Mouse (Mus musculus) urinary bladder, postnatal 36 days (tissue): ENCODE data around the gene Fer.
A peak's percentile ranks its signal among the peaks of the same experiment; 100 is the strongest.
"Not testable (repeated sequence)": the region's sequence is repeated elsewhere in the genome, so short reads cannot be mapped to it uniquely, and the experiment has no call there.

Experiments
- DNase-seq, 2 experiments: peaks; one replicate each; pipeline ENCODE4 v3.0.0; 2022; ENCODE audit warnings: low spot score in 2 of 2, mixed read lengths in 1 of 2

Gene Fer

GRCm38 (mm10) chr17:63863012-63863630 is at the start of gene Fer:
Gene Fer, plus strand, starts transcription at chr17:63863062.
- no peak for DNase-seq

DNA sequence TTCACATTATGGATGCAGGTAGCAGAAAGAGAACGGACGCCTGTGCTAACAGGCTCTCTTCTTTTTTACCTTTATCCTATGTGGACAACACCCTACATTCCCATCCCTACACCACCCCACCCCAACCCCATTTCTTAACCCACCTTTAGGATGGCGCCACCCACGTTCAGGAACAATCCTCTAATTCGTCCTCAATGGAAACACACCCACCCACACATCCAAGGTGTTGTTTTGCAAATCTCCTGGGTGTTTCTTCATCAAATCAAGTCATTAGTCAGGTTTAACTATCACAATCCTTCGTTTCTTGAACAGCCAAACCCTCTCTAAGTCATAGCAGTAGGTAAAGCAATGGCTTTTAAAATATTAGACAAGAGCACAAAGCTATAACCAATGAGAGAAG is 49.3 kb upstream of the Fer start:
- DNase-seq = no peak

DNA sequence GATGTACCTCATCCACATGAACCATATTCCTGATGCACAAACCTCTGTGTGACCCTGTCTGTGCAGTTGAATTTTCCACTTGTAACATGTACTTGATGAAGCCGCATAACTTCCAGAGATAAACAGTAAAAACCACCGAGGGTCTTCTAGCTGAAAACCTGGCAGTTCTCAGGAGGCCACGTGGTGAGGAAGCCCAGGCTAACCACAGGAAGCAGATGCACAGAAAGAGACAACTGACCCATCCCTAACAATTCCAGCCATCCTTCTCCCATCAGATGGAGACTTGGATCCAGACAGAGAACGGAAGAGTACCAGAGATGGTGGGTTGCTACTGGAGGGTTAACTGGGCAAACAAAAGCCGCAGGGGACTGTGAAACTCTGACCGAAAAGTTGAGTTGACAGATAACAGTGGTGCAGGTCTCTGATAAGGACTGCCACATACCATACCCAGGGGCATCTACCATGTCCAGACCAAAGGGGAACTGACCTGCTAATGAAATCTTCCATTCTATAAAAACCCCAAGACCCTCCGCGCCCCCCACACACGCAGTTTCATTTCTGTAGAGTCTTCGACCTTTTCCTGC is 44.3 kb upstream of the Fer start:
- DNase-seq = no peak

DNA sequence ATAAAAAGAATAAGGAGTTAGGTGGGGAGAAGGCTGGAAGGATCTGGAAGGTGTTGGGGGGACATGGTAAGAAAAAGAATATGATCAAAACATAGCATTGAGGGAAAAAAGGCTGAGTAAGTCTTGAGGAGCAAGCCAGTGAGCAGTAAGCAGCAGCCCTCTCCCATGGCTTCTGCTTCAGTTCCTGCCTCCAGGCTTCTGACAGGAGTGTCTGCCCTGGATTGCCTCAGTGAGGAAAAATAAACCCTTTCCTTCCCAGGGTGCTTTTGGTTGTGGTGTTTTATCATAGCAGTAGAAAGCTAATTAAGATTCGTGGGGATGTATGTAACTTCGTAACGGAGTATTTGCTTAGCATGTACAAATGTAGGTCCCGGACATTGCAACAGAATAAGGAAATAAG is 38.7 kb upstream of the Fer start:
- DNase-seq = no peak

DNA sequence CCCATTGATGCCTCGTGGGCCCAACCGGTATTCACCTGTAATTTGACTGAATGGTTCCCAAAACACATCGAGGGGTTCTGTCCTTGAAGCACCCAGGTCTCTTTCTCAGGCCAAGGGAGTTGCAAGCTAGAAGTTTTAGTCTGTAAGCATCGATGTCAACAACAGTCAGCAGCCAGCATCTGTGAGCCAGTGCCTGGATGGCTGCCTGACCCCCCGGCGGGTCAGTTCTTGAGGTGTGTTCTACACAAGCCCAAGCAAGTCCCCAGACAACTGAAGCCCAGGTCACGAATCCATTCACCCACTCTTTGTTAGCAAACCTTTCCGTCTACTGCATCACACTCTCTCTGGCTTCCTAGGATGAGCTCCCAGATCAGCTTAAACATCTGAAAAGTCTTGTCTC is 36.7 kb upstream of the Fer start:
- DNase-seq = no peak

DNA sequence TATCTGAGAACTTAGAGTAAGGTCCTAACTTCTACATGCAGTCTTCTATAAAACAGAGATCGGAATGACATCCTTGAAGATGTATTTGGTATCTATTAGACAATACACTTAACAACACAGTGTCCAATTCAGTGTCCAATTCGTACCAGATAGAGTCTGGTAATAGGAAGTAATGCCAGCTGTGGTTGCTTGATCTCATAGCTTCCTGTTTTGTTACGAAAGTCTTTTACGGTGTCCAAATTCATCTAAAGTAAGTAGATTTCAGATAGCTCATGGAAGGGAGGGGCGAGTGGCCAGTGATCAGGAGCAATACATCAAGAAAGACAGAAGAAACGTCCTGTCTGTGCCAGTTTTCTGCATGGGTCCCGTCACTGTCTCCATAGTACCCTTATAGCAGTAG is 36.1 kb upstream of the Fer start:
- DNase-seq = no peak

DNA sequence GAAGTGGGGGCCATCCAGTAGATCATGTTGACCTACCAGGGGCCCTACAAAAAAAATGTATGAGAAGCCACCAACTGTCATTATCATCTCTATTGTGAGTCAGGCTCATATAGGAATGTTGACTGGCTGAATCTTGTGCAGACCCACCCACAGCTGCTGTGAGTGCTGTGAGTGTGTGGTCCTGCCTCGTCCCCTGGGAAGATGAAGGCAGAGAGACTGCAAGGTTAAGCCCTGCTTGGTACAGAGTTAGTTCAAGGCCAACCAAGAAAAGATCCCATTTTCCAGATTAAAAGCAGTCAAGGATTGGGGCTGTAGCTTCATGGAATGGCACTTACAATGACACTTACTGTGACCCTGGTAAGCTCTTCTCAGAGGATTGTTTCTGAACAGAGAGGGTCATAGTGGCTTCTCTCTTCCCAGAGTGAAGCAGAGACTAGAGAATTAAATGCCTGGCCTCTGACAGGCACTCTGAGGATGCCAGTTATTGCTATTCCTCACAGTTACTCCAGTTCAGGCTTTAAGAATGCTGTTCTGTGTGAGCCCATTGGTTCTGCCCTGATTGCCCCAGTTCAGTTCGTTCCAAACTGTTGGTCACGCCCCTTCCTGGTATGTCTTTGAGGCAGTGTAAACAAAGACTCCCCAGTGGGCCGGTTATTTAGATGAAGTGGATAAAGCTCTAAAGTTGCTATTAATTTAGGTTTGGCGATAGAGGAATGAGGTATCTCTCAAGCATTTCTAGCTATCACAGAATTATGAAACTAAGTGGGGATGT is 34.1 kb upstream of the Fer start:
- DNase-seq = no peak

DNA sequence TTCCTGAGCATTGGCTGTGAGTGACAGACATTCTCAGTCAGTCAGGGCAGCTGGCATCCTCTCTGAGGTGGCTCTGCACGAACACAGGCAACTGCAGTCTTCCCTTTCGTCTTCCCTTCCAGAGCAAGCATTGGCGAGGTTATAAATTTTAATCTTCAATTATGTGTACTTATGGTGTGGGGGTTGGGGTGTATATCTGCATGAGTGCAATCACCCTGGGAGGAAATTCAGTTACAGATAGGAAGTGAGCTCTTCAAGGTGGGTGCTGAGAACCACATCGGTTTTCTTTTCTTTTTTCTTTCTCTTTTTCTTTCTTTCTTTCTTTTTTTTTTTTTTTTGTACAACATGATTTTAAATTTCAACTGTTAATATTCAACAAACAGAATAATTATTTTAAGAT is 31.3 kb upstream of the Fer start:
- no peak for DNase-seq

GRCm38 (mm10) chr17:63836223-63836622 is 26.6 kb upstream of the Fer start:
- DNase-seq = no peak

GRCm38 (mm10) chr17:63836641-63837040 is 26.2 kb upstream of the Fer start:
- DNase-seq = no peak

GRCm38 (mm10) chr17:63838144-63838543 is 24.7 kb upstream of the Fer start:
- no peak for DNase-seq

- no peak for DNase-seq
Measured at GRCm38 (mm10) chr17:63839636-63840269, 23.1 kb upstream of the Fer start.

DNA sequence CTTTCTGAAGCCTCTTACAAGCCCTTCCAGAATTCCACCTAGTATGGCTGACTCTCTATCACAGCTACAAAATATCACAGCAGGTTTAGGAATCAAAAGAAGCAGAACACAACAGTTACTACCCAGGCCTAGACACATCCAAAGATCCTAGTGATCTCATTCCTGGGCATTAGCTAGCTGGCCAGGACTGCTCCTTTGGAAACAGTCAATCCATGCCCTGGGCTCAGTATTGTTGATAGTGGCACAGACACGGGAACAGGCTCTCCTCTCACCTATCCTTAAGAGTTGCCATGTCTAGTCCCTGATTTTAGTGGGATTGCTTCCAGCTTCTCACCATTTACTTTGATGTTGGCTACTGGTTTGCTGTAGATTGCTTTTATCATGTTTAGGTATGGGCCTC is 20.6 kb upstream of the Fer start:
- DNase-seq = no peak

- no peak for DNase-seq
Measured at GRCm38 (mm10) chr17:63844936-63845335, 17.9 kb upstream of the Fer start.

DNA sequence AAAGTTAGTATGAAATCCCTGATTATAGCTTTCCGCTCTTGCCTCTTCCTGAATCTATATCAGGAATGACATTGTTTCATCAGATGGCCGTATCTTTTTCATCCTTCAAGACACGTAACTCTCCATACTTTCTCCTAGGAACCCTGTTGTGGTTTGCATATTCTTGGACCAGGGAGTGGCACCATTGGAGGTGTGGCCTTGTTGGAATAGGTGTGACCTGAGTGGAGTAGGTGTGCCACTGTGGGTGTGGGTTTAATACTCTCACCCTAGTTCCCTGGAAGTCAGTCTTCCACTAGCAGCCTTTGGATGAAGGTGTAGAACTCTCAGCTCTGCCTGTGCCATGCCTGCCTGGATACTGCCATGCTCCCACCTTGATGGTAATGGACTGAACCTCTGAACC is 17.1 kb upstream of the Fer start:
- not testable (repeated sequence) for DNase-seq

DNA sequence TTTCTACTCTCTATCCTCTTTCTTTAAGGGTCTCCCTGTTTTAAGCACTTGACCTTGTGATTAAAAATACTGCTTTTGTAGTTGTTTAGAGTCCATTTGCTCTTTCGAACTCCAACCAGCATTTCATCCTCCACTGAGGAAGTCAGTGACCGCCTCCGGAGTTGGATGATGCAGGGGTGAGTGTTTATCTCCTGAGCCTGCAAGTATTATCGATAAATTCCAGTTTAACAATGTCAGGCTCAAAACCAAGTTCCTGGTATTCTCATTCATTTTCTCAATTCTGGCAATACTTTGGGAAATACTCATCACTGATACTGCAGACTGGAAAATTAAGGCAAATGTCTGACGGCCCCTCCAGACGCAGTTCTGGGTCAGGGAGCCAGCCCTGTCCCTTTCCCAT is 13.7 kb upstream of the Fer start:
- DNase-seq = no peak

- peak; percentile 73 to 89 for DNase-seq
Measured at GRCm38 (mm10) chr17:63849566-63849965, 13.3 kb upstream of the Fer start.

DNA sequence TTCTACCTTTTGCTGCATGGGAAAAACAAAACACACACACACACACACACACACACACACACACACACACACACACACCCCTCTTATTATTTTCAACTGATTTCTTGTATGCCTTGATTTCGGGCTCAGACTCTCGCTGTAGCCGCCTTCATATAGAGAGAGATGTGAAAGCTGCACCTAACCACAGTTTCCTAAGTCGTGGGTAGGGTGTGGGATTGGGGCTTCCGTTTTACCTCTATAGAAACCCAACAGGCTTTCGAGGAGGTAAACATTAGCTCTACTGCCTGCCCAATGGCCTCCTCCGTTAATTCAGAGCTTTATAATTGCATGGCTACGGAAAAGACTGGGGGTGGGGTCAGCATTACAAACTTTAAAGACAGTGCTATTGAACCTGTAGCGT is 12.8 kb upstream of the Fer start:
- no peak for DNase-seq

GRCm38 (mm10) chr17:63857023-63857544 is 5.8 kb upstream of the Fer start:
- no peak for DNase-seq

- no peak for DNase-seq
Measured at GRCm38 (mm10) chr17:63860988-63861387, 1.9 kb upstream of the Fer start.

DNA sequence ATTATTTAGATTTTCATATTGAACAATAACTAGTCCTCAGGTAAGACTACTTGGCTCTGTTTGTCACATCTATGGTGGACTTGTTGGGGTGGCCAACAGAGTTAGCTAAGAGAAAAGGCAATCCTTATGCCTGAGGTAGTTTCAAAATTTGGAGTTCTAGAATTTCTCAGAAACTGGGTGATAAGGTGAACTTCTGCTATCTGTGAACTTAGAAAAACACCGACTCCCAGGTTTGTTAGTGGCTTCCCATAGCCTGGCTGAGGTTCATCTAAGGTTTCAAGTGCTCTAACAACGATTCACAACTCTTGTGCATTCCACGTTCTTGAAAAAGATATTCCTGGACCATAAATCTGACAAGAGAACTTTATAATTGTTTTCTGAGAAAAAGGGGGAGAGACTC is 463 bp upstream of the Fer start:
- DNase-seq = no peak

GRCm38 (mm10) chr17:63863647-63864149 is 836 bp downstream of the Fer start, which contains the start of gene A930002H24Rik:
Gene A930002H24Rik, minus strand, starts transcription at chr17:63863791.
- DNase-seq = peak; percentile 98 to 99
